Mouse (Mus musculus) gastrocnemius, postnatal 4 days (tissue): Measurements from ENCODE around the gene Prr9. TPM values are rescaled to one million over a fixed set of nuclear protein-coding genes. Genes with fewer than 3 reads are reported as not detected.
A peak's percentile ranks its signal among the peaks of the same experiment; 100 is the strongest.

Experiments used
- DNase-seq, 2 experiments: peaks; one replicate each; pipeline ENCODE4 v3.0.0; 2021 to 2022; ENCODE audit warnings: low spot score in 2 of 2, mixed read lengths in 2 of 2
- long read RNA-seq, 2 experiments: library from polyadenylated mRNA; stranded (forward); transcript quantifications; one replicate each; pipeline ENCODE4 v2.0.0; 2021
- total RNA-seq, 2 experiments: library from RNA; stranded (reverse); gene quantifications; 2 replicates each; pipeline ENCODE4 v1.2.3; 2021

The Prr9 gene
- not detected for total RNA-seq
- long read RNA-seq, experiment 1, transcript Prr9-201 (2 exons, 1,183 nt) = major isoform, 22 of 22 reads
- long read RNA-seq, experiment 1, partial matches to known transcripts = 0 of 22 reads
- long read RNA-seq, experiment 1, other reads (novel, unspliced or antisense) = 0 of 22 reads
- long read RNA-seq, experiment 2 = 0 reads

DNA sequence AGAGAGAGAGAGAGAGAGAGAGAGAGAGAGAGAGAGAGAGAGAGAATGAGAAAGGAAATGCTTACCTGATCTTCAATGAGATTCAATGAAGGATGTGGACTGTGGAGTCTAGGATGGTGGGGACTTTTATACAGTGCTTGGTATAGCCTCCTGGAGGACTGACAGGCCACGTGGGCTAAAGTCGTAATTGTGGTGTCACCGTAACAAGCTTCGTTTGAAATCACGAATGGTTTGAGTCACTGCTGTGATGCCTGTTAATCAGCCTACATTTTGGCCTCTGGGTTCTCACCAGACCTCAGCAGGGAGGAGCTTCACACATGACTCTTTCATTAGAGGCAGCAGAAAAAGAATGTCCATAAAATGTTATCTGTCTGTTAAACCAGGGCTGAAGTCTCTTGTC lies at the start of gene Prr9:
Gene Prr9 (minus strand): TSS at position 101 of the 400 bp plus-strand sequence.
- no peak for DNase-seq

DNA sequence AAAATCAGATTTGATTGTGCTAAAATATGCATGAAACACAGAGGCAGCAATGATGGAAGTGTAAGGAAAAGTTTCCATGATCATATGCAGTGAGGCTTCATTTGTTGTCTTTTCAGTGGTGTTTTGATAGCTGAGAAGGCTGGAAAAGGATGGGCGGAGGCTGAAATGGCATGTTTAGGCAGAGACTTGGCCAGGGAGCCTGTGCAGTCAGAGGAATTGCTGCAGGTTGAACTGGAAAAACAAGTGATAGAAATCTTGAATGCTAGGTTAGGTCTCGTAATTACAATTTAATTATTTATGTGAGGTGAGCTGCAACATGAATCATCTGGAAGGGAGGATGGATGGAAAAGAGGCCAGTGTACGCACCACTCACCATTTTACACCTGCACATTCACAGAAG lies 46.1 kb upstream of the Prr9 start:
- no peak for DNase-seq

DNA sequence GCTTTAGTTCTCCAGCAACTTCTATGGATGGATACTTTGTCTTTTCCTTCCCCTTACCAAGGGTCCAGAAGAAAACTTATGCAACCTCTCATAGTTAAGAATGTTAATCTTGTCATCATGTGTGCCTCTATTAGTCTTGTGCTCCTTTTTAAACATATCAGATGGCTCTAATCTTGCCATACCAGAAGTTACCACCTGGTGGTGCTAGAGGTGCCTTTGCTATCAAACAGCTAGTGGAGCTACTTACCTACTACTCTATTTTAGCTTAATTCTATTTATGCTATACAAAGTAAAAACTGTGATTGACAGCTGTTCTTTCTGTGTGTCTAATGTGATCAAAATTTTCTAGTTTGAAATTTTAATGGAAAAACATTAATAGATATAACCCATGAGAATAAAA lies 29.6 kb upstream of the Prr9 start:
- no peak for DNase-seq

DNA sequence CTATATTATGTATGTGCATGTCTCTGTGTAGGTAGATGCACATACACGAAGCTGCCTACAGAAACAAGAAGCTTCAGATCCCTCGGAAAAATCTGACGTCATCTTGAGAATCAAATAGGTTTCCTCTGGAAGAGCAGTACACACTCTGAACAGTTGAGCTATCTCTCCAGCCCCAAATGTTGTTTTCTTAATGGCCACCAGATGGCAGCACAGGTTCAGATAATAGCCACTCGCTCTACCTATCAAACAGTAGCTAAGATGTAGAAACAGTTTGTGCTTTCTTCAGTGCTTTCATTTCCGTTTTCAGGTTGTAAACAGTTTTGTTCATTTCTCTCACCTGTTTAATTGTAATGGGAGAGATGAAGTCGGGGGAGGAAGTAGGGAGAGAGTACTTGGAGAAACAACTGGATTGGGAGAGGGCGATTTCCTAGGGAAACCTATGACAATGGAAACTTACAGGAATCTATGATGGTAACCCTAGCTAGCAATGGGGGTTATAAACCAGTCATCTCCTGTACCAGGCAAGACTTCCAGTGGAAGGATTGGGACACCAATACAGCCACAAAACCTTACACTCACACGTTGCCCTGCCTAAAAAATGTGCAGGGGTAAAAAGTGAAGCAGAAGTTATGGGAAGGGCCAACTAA lies 27.0 kb upstream of the Prr9 start:
- DNase-seq = peak in 1 of 2 experiments; percentile 12

DNA sequence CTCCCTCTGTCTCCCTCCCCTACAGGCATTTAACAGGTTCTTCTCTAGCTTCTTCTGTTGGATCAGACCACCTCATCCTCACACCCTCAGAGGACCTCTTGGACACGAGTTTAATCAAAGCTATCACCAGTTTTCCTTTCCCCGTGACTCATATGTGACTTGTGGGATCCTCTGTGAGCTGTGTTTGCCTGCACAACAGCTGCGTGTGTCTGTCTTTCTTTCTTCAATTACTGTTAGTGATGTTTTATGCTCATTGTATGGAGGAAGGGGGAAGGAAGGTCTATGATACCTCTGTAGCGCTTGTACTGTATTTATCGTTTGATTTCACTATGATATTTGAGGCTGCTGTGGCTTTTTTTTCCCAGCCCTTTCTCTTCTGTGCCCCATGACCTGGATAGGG lies 24.2 kb upstream of the Prr9 start:
- no peak for DNase-seq

DNA sequence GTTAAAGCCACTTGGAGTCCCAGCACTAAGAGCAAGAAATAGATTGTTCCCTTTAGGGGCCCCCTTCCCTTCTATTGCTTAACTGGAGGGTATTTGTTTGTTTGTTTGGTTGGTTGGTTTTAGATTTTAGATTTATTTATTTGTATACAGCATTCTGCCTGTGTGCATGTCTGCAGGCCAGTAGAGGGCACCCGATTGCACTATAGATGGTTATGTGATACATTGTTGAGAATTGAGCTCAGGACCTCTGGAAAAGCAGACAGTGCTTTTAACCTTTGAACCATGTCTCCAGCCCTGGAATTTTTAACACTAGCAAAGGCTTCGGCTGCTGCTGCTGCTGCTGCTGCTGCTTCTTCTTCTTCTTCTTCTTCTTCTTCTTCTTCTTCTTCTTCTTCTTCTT lies 23.7 kb upstream of the Prr9 start:
- no peak for DNase-seq

DNA sequence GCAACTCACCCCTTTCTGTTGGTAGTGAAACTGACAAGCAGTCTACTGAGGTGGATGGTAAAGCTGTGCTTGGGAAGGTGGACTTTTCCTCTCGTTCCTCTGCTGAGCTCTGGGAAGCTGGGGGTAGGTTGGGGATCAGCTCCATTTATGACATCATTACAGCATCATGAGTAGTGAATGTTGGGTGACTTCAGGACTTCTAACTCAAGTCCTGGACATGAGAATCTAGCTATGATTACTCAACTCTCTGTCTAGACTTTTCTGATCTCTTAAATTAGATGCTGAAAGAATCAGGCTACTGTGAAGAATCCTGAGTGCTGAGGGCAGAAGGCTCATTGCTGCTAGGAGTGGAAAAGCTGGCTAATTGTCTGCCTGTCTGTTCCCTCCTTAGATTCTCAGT lies 18.9 kb upstream of the Prr9 start, which contains the start of gene Lelp1:
Gene Lelp1 (minus strand): TSS at position 101 of the 400 bp plus-strand sequence.
- no peak for DNase-seq

DNA sequence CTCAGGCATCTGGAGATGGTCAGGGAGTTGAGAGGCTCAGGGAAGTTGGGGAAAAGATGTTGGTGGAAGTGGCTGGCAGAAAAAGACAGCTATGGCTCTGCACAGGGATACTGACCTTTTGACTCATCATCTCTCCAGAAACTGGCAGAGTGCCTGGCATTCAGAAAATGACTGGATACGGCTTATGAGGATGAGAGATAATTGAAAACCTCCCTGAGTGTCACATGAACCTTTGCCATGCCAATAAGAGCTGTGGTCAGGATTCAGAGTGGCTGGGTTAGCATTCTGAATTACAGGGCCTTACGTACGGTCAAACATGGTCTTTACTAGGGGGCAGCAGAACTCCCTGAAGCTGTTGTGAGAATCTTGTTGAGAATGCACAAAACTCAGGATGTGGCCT lies 2.8 kb downstream of the Prr9 start:
- no peak for DNase-seq

DNA sequence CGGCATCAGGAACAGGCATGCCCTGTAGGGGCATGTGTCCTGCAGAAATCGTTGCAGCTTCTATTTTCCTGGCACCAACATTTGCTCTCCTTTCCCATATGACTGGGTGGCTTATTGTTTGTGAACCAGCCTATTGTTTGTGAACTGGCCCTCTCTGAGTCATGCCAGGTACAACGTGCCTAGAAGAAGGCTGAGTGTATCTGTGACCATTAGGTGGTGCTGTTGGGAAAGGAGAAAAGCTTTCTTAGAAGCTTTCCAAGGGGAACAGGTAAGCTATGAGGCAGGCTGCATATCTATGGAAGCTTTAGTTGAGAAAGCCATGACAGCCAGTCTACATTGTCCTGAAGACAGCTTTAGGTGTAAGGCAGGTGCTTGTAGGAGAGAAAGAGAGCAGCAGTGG lies 5.8 kb downstream of the Prr9 start:
- no peak for DNase-seq

DNA sequence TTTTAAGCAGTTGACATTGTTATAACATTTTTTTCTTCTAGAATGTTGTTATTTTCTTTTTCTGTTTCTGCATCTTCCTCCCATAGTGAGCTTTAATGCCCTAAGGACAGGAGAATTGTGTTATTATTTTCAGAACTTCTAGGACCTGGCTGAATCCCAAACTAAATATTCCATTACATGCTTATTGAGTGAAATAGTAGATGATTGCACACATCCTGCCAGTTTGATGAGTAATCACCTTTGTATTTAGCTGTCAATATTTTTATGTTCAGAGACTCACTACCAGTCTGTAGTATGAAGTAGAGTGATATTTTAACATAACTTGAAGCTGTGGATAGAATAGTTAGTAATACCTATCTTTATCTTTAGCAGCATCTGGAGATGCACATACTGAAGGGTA lies 12.2 kb downstream of the Prr9 start:
- no peak for DNase-seq

DNA sequence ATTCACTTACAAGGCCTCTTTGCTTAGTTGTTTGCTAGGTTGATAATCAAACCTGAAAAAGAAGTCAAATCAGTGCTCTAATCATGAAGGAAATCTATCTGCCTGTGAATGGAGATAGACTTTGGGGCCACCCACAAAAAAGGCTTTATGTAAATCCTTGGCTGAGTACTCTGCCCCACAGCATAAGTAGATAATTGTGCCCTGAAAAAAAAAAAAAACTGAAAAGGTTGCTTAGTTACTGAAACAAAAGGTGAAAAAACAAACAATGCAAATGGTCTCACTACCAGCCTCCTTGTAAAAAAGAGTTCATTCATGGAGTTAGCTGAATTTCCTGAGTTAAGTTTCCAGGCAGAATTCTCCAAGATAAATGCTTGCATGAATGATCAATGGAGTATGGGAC lies 13.0 kb downstream of the Prr9 start:
- no peak for DNase-seq

DNA sequence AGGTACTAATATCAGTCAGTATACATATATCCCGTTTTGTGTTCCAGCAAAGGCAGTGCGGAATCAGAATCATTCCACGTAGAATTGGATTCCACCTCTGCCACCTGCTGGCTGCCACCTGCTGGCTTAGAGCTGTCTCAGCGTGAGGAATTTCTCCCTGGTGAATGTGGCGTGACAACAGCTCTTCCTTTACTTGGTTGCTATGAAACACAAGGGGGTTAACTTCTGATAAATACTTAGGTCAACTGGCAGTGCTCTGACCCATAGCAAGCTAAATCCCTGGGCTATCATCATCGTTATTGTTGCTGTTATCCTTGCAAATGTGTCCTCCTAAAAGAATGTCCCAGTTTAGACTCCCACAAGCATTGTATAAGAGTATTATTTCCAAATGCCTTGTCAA lies 17.2 kb downstream of the Prr9 start:
- DNase-seq = no peak

DNA sequence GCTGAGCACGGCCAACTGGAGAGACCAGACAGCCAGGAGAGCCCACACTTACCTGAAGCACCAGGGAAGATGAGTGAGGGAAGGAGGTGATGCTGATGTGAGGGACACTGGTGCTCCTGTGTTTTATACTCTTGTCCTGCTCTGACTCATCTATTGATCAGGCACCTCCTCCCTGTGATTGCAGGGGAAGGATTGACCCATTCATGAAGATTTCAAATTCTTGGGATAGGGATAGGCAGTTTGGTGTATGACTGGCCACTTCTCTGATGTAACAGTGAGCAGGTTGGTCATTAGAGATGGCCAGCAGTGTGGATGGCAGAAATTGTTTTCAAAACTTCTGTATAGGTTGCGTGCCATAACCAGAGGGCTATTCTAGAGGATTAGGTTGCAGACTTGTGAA lies 40.7 kb downstream of the Prr9 start, which contains the start of gene Lor:
Gene Lor (minus strand): TSS at position 101 of the 400 bp plus-strand sequence.
- no peak for DNase-seq

DNA sequence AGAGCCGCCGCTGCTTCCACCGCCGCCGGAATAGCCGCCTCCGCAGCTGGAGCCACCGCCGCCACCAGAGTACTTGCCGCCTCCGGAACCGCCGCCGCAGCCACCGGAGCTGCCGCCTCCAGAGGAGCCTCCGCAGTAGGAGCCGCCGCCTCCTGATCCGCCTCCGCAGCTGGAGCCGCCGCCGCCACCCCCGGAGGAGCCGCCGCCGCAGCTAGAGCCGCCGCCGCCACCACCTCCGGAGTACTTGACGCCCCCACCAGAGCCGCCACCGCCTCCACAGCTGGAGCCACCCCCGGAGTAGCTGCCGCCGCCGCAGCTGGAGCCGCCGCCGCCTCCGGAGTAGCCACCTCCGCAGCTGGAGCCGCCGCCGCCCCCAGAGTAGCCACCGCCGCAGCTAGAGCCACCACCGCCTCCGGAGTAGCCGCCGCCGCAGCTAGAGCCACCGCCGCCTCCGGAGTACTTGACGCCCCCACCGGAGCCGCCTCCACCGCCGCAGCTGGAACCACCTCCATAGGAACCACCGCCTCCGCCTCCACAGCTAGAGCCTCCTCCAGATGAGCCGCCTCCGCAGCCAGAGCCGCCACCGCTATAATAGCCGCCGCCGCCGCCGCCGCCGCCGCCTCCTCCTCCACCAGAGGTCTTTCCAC lies 42.3 kb downstream of the Prr9 start:
- DNase-seq = peak; percentile 24 to 31

DNA sequence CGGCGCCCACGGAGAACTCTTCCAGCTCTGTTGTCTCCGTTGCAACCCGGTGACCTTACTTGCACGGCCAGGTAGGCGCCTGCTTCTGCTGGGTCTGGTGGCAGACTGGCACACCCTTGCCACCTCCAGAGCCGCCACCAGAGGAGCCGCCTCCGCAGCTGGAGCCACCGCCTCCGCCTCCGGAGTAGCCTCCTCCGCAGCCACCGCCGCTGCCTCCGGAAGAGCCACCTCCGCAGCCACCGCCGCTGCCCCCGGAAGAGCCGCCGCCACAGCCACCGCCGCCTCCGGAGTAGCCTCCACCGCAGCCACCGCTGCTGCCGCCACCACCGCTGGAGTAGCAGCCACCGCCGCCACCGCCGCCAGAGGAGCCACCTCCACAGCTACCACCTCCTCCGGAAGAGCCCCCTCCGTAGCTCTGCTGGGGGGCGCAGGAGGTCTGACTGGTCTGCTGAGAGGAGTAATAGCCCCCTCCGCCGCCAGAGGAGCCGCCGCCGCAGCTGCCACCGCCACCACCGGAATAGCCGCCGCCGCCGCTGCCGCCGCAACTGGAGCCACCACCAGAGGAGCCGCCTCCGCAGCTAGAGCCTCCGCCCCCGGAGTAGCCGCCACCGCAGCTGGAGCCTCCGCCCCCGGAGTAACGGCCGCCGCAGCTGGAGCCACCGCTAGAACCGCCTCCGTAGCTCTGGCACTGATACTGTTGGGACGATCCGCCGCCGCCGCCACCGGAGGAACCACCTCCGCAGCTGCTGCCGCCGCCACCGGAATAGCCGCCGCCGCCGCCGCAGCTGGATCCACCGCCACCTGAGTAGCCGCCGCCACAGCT lies 43.1 kb downstream of the Prr9 start:
- DNase-seq = peak; percentile 35 to 64

Other genes with a start within 250 kb of the Prr9 start
- gene Pglyrp3, start 109.4 kb downstream of the Prr9 start, total RNA-seq = not detected
- gene Lor, start 40.8 kb downstream of the Prr9 start, total RNA-seq = under 1 TPM in 1 of 2 experiments, not detected in 1; 0.44 TPM
- gene Lelp1, start 18.8 kb upstream of the Prr9 start, total RNA-seq = not detected
- gene Sprr2a1, start 91.9 kb upstream of the Prr9 start, total RNA-seq = not detected
- gene Sprr2a2, start 92.0 kb upstream of the Prr9 start, total RNA-seq = 1 to 10 TPM in 1 of 2 experiments, not detected in 1; 1.6 TPM
- gene Sprr2a3, start 161.5 kb upstream of the Prr9 start, total RNA-seq = not detected
- not detected for gene Sprr2b, start 192.7 kb upstream of the Prr9 start, total RNA-seq
- gene Sprr2d, start 215.2 kb upstream of the Prr9 start, total RNA-seq = not detected
- not detected for gene Sprr2e, start 228.2 kb upstream of the Prr9 start, total RNA-seq
- gene Sprr2f, start 241.2 kb upstream of the Prr9 start, total RNA-seq = not detected